Mouse (Mus musculus): Measurements from ENCODE around the gene Tbk1. TPM values are rescaled to one million over a fixed set of nuclear protein-coding genes. Genes with fewer than 3 reads are reported as not detected.

Tbk1 gene
- polyA plus RNA-seq, 1 experiment from 2014 or later, result 36.8 TPM

DNA sequence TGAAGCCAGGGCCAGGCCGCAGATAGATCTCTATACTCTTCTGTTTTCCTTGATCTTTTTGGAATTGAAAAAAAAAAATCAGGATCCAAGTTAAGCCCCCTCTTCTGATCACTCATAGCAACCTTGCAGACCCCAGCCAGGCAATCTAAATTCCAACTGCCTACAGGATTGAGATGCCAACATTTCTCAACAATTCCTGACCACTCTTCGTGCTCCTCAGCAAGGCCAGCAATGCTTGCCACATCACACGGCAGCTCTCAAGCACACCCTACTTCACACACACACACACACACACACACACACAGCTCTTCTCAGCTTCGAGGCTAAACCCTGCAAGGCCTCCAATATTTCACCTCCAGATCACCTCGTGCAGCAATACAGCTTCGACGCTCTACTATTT, 37.1 kb upstream of the Tbk1 start:
- no peak overlapping the region for H3K4me3 ChIP-seq (ENCODE audit: low read length)
- H3K4me1 ChIP-seq (ENCODE audit: control insufficient read depth, insufficient read depth, low read length), result peaks cover 9% of the 10 kb centered on the region
- no peak overlapping the region for H3K9ac ChIP-seq (ENCODE audit: low read depth, low read length)
- H3K4me2 ChIP-seq (ENCODE audit: low read depth, low read length), result no peak overlapping the region
- no peak overlapping the region for H3K27ac ChIP-seq (ENCODE audit: low read length)
- WGBS, result 79% methylated on average over 7 of the region's 7 CpGs
- H3K36me3 ChIP-seq (ENCODE audit: control insufficient read depth, insufficient read depth, low read length), result peaks cover 2% of the 10 kb centered on the region; the same call in 1 of the 2 replicates
- ATAC-seq, result no peak
- H3K9me3 ChIP-seq (ENCODE audit: control insufficient read depth, low read length), result no peaks in the 10 kb centered on the region
- no peaks in the 10 kb centered on the region for H3K27me3 ChIP-seq (replicated peaks; ENCODE audit: control insufficient read depth, insufficient read depth, low read length)

GRCm38 (mm10) chr10:121622431-121622830, 35.8 kb upstream of the Tbk1 start:
- ATAC-seq, result no peak
- Histone ChIP-seq H3K4me1 (ENCODE audit: control insufficient read depth, insufficient read depth, low read length) (peaks cover 9% of the 10 kb centered on the region), H3K9ac (ENCODE audit: low read depth, low read length) (no peak overlapping the region), H3K4me3 (ENCODE audit: low read length) (no peak overlapping the region), H3K27ac (ENCODE audit: low read length) (no peak overlapping the region), H3K9me3 (ENCODE audit: control insufficient read depth, low read length) (no peaks in the 10 kb centered on the region), H3K27me3 (replicated peaks; ENCODE audit: control insufficient read depth, insufficient read depth, low read length) (no peaks in the 10 kb centered on the region), H3K36me3 (ENCODE audit: control insufficient read depth, insufficient read depth, low read length) (peaks cover 8% of the 10 kb centered on the region), H3K4me2 (ENCODE audit: low read depth, low read length) (no peak overlapping the region)
- WGBS, result 85% methylated on average over 6 of the region's 6 CpGs

DNA sequence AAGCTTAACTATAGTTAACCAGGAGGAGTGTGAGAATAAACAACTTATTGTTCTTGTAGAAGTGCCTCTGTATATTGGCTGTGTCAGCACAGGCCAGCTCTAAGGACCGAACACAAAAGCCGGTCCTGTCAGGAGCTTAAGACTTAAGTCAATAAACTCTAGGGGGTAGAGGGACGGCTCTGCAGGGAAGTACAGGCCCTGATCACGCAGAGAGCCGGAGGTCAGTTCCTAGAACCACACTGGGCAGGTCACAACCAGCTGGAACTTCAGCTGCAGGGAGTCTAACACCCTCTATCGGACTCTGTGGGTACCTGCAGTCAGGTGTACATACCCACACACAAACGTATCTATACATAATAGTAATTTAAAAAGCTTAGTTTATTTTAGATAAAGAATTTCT, 29.3 kb upstream of the Tbk1 start:
- Histone ChIP-seq H3K4me2 (ENCODE audit: low read depth, low read length) (no peak overlapping the region), H3K36me3 (ENCODE audit: control insufficient read depth, insufficient read depth, low read length) (peaks cover 22% of the 10 kb centered on the region; the same call in 1 of the 2 replicates), H3K27ac (ENCODE audit: low read length) (no peak overlapping the region), H3K9ac (ENCODE audit: low read depth, low read length) (no peak overlapping the region), H3K27me3 (replicated peaks; ENCODE audit: control insufficient read depth, insufficient read depth, low read length) (no peaks in the 10 kb centered on the region), H3K4me3 (ENCODE audit: low read length) (no peak overlapping the region), H3K4me1 (ENCODE audit: control insufficient read depth, insufficient read depth, low read length) (no peaks in the 10 kb centered on the region), H3K9me3 (ENCODE audit: control insufficient read depth, low read length) (no peaks in the 10 kb centered on the region)
- 54% methylated on average over 7 of the region's 7 CpGs for WGBS
- ATAC-seq, result no peak

- Histone ChIP-seq H3K9ac (ENCODE audit: low read depth, low read length) (no peak overlapping the region), H3K4me3 (ENCODE audit: low read length) (no peak overlapping the region), H3K36me3 (ENCODE audit: control insufficient read depth, insufficient read depth, low read length) (peaks cover 24% of the 10 kb centered on the region; the same call in 1 of the 2 replicates), H3K27me3 (replicated peaks; ENCODE audit: control insufficient read depth, insufficient read depth, low read length) (no peaks in the 10 kb centered on the region), H3K4me1 (ENCODE audit: control insufficient read depth, insufficient read depth, low read length) (no peaks in the 10 kb centered on the region), H3K9me3 (ENCODE audit: control insufficient read depth, low read length) (no peaks in the 10 kb centered on the region), H3K4me2 (ENCODE audit: low read depth, low read length) (no peak overlapping the region), H3K27ac (ENCODE audit: low read length) (no peak overlapping the region)
- 87% methylated on average over 13 of the region's 13 CpGs for WGBS
- ATAC-seq, result no peak
Measured at GRCm38 (mm10) chr10:121615146-121615870, 28.7 kb upstream of the Tbk1 start.

- Histone ChIP-seq H3K4me3 (ENCODE audit: low read length) (no peak overlapping the region), H3K4me2 (ENCODE audit: low read depth, low read length) (no peak overlapping the region), H3K9ac (ENCODE audit: low read depth, low read length) (no peak overlapping the region), H3K27me3 (replicated peaks; ENCODE audit: control insufficient read depth, insufficient read depth, low read length) (no peaks in the 10 kb centered on the region), H3K9me3 (ENCODE audit: control insufficient read depth, low read length) (no peaks in the 10 kb centered on the region), H3K27ac (ENCODE audit: low read length) (no peak overlapping the region), H3K4me1 (ENCODE audit: control insufficient read depth, insufficient read depth, low read length) (no peaks in the 10 kb centered on the region), H3K36me3 (ENCODE audit: control insufficient read depth, insufficient read depth, low read length) (peaks cover 29% of the 10 kb centered on the region)
- WGBS, result 82% methylated on average over 13 of the region's 13 CpGs
- no peak for ATAC-seq
Measured at GRCm38 (mm10) chr10:121613570-121613969, 27.0 kb upstream of the Tbk1 start.

GRCm38 (mm10) chr10:121612448-121612847, 25.9 kb upstream of the Tbk1 start:
- ATAC-seq, result no peak
- Histone ChIP-seq H3K27ac (ENCODE audit: low read length) (no peak overlapping the region), H3K4me2 (ENCODE audit: low read depth, low read length) (no peak overlapping the region), H3K4me1 (ENCODE audit: control insufficient read depth, insufficient read depth, low read length) (no peaks in the 10 kb centered on the region), H3K36me3 (ENCODE audit: control insufficient read depth, insufficient read depth, low read length) (peaks cover 29% of the 10 kb centered on the region), H3K4me3 (ENCODE audit: low read length) (no peak overlapping the region), H3K9me3 (ENCODE audit: control insufficient read depth, low read length) (no peaks in the 10 kb centered on the region), H3K9ac (ENCODE audit: low read depth, low read length) (no peak overlapping the region), H3K27me3 (replicated peaks; ENCODE audit: control insufficient read depth, insufficient read depth, low read length) (no peaks in the 10 kb centered on the region)
- 85% methylated on average over 6 of the region's 6 CpGs for WGBS

- no peak for ATAC-seq
- H3K27ac ChIP-seq (ENCODE audit: low read length), result no peak overlapping the region
- no peaks in the 10 kb centered on the region for H3K4me1 ChIP-seq (ENCODE audit: control insufficient read depth, insufficient read depth, low read length)
- no peaks in the 10 kb centered on the region for H3K9me3 ChIP-seq (ENCODE audit: control insufficient read depth, low read length)
- no peaks in the 10 kb centered on the region for H3K27me3 ChIP-seq (replicated peaks; ENCODE audit: control insufficient read depth, insufficient read depth, low read length)
- WGBS, result 85% methylated on average over 9 of the region's 10 CpGs
- H3K9ac ChIP-seq (ENCODE audit: low read depth, low read length), result no peak overlapping the region
- H3K36me3 ChIP-seq (ENCODE audit: control insufficient read depth, insufficient read depth, low read length), result peaks cover 32% of the 10 kb centered on the region
- H3K4me2 ChIP-seq (ENCODE audit: low read depth, low read length), result no peak overlapping the region
- no peak overlapping the region for H3K4me3 ChIP-seq (ENCODE audit: low read length)
Measured at GRCm38 (mm10) chr10:121611587-121611986, 25.0 kb upstream of the Tbk1 start.

GRCm38 (mm10) chr10:121608177-121608576, 21.6 kb upstream of the Tbk1 start:
- no peak for ATAC-seq
- Histone ChIP-seq H3K4me2 (ENCODE audit: low read depth, low read length) (no peak overlapping the region), H3K27ac (ENCODE audit: low read length) (no peak overlapping the region), H3K9ac (ENCODE audit: low read depth, low read length) (no peak overlapping the region), H3K9me3 (ENCODE audit: control insufficient read depth, low read length) (no peaks in the 10 kb centered on the region), H3K36me3 (ENCODE audit: control insufficient read depth, insufficient read depth, low read length) (peaks cover 44% of the 10 kb centered on the region), H3K4me3 (ENCODE audit: low read length) (no peak overlapping the region), H3K27me3 (replicated peaks; ENCODE audit: control insufficient read depth, insufficient read depth, low read length) (no peaks in the 10 kb centered on the region), H3K4me1 (ENCODE audit: control insufficient read depth, insufficient read depth, low read length) (no peaks in the 10 kb centered on the region)
- 86% methylated on average over 10 of the region's 10 CpGs for WGBS

DNA sequence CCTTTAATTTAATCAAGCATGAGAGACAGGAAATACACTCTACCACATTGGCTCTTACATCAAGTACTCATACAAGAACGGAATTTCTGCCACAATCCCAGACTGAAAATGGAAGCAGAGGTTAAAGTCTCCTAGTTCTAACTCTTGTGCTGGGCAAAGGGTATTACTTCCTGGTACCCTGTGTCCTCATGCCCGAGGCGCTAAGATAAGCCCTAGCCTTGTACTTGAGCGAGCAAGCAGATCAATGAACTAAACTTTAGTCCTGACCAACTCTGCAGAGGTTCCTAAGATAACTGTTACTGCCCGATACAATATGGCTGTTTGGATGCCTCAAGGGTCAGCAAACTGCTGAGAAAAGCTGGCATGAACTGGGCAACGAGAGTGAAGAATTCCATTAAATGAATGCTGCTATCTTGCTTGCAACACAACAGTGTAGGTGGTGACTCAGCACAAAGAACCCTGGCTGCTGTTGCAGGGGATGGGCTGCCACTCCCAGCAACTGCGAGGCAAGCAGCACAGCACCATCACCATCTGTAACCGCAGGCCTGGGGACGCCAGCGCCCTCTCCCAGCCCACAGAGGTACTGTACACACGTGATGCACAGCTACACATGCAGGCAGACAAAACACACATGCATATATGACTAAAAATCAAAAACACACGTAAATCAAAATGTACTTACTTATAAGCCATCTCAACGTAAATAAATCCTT, 18.2 kb upstream of the Tbk1 start:
- no peaks in the 10 kb centered on the region for H3K9me3 ChIP-seq (ENCODE audit: control insufficient read depth, low read length)
- peak; percentile 84 for ATAC-seq
- H3K9ac ChIP-seq (ENCODE audit: low read depth, low read length), result no peak overlapping the region
- peaks cover 58% of the 10 kb centered on the region for H3K36me3 ChIP-seq (ENCODE audit: control insufficient read depth, insufficient read depth, low read length)
- no peaks in the 10 kb centered on the region for H3K4me1 ChIP-seq (ENCODE audit: control insufficient read depth, insufficient read depth, low read length)
- WGBS, result 89% methylated on average over 13 of the region's 13 CpGs
- H3K27me3 ChIP-seq (replicated peaks; ENCODE audit: control insufficient read depth, insufficient read depth, low read length), result no peaks in the 10 kb centered on the region
- H3K4me3 ChIP-seq (ENCODE audit: low read length), result no peak overlapping the region
- H3K27ac ChIP-seq (ENCODE audit: low read length), result no peak overlapping the region
- no peak overlapping the region for H3K4me2 ChIP-seq (ENCODE audit: low read depth, low read length)

Data from intestine, embryonic 16.5 days (tissue).